Mouse (Mus musculus): ENCODE data around the gene Ch25h.

- TF ChIP-seq CTCF (IDR thresholded peaks at IDR 0.05; ENCODE audit: control insufficient read depth, insufficient read depth, low read length): no peak
- no peak for TF ChIP-seq POLR2A (IDR thresholded peaks at IDR 0.05; ENCODE audit: borderline replicate concordance, control insufficient read depth, low read depth, low read length)
These were observed 49.7 kb upstream of the Ch25h start for GRCm38 (mm10) chr19:34524646-34525045.

Measured in bone marrow, adult 2 months (tissue).